Mouse (Mus musculus): ENCODE data around the gene Cfap161. TPM values are rescaled to one million over a fixed set of nuclear protein-coding genes. Genes with fewer than 3 reads are reported as not detected.

Gene Cfap161
- not detected for polyA plus RNA-seq (2017; shearing (Covaris generic))

DNA sequence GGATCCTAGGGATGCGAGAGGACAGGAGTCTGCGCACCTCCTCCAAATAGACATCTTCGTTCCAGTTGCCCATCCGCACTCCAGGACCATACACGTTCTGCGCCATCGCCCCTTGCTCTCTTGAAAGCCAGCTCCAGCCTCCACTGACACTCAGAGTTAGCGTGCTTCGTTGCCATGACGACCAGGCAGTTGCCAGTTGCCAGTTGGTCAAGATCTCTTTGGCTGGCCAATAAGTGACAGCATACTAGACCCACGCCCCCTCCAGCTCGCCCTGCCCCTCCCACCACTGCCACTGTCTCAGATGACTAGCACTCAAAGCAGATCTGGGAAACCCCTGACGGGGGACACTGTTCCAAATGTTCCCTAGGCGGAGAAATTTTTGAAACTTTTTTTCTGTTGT, at the start of gene Cfap161:
Gene Cfap161, minus strand, starts transcription at position 176 of the 400 bp plus-strand sequence.
- ATAC-seq = no peak

DNA sequence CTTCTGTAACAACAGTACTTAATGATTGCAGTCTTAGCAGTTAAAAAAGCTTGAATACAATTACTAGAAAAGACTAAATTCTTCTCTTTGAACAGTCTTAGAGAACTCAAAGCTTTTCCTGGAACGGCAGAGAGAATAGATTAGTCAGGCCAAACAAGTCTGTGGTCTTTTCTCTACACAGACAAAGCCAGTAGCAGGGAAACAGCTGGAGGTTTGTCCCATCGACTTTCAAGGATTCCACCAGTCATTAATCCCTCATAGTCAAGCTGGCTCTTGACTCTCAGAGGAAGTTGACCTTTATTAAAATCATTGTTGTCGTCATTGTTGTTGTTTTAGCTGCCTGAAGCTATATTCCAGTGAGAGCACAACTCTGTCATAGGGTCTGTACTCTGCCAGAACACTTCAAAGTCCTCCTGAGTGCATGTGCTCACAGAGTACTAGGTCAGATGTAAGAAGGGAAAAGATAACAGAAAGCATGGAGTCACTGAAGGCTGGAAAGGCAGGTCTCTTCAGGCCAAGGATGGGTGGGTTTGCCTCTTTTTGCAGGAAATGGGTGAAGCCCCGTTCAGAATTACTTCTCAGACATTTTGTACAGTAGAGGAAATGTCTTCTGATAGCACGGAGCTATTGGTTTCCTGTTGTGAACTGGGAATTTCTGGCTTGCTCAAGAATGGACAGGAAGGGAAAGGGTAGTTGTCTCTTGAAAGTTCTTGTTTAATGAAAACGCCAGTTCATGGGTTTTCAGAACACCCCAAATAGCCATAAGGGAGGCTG, 48.0 kb upstream of the Cfap161 start:
- ATAC-seq = no peak

DNA sequence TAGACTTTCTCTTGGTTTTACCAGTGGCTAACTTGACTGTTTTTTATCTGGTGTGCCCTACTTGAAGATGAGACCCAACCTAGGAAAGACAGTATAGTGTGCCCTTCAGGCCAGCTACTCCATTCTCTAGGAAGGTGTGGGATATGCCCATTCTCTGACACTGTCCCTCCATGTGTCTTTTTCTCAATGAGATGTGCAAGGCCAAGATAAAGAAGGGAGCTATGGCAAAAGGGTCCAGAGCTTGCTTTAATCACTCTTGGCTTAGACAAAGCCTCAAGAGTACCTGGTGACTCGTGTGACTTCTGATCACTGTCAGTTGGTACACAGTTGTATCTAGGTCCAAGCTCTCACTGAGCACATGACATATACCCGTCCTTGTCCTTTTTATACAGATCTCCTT, 45.4 kb upstream of the Cfap161 start:
- ATAC-seq = no peak

DNA sequence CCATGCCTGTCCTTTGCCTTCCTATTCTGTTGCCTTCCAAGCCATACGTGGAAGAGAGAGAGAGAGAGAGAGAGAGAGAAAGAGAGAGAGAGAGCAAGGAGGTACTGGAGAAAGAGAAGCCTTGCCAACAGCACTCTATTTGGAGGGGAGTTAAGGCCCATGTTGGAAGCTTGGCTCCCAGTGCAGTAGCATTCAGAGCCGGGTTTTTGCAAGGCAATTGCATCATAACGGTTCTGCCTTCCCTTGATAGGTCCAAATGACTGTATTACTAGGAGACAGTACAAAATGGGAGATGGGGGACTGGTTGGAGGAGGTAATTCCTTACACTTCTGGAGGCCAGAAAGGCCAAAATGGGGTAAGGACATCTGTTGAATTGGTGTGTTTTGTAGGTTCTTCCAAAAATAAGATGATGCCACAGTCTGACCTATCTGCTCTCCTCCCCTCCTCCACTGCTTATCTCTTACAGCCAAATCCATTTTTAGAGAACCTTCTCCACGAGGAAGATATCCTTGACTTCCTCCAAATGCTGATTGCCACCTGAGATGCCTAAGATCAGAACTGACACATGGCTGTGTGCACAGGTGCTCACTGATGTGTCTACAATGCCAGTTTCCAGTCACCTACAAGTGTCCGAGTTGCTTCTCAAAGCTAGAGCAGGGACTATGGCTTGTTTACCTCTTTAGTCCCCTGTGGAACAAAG, 44.0 kb upstream of the Cfap161 start:
- no peak for ATAC-seq

DNA sequence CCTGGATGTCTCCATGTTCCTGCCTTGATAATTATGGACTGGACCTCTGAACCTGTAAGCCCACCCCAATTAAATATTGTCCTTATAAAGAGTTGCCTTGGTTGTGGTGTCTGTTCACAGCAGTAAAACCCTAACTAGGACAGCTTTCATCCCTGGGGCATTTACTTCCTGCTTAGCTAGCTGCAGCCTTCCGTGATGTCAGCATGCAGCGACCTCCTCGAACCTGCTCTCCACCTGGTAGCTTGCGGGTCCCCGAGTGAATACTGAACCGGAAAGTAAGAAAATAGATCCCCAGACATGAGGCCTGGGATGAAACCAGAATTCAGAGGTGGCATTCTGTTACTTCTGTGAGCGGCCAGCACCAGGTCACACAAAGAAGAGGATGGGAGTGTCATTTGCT, 34.7 kb upstream of the Cfap161 start:
- ATAC-seq = no peak

DNA sequence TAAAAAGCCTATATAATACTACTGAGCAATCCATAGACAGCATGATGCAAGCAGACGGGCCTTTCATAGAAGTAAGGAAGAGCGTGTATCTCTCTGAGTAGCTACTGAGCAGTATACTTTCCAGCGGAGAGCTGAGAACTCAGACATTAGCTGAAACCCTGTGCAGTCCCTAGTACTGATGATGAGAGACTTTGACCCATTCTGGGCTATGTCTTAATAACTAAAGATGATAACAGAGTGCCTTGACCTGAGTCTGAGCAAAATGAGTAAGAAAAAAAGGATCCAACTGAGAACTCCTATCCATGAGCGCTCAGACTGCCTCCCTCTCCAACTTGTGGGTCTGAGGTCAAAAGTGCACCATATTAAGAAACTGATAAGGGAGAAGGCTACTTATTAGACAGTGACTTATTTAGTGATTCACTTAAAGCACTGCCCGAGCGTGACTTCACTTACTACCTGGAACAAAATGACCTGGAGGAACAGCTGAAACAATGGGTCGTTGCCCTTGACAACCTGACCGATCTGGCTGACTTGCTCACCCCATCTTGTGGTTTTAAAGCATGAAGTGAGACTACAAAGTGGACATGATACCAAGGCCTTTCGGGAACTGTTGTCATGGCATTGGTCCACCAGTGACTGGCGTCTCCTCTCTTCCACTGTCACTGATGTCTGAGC, 32.9 kb upstream of the Cfap161 start:
- ATAC-seq = no peak

DNA sequence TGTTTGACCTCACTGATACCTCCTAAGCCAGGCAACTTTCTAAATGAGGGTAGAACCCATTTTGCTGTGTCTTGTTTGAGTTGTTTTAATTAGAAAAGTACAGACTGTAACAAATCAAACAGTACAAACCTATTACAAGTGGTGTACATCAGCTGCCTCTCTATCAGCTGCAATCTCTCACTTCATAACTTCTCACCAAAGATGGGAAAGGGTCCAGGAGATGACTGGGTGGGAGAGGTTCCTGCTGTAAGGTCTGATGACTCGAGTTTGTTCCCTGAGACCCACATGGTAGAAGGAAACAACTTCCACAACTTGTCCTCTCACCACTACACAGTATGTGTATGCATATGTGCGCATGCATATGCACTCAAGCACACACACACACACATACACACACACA, 32.1 kb upstream of the Cfap161 start:
- ATAC-seq = no peak

DNA sequence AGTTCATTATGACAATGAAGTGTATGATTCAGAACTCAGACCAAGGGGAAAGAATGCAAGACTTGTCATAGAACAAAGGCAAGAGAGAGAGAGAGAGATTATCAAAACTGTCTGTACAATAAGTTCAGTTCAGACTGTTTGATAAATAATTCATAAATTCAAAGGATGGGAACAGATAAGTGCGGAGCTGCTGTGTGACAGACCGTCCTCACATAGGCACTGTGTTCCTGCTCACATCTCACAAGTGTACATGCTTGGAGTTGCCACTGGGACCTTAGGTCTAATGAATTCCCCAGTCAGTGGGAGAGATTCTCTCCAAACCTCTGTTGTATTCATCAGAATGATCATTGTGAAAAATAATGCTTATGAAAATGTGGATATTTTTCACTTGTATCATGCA, 27.3 kb upstream of the Cfap161 start:
- ATAC-seq = no peak

DNA sequence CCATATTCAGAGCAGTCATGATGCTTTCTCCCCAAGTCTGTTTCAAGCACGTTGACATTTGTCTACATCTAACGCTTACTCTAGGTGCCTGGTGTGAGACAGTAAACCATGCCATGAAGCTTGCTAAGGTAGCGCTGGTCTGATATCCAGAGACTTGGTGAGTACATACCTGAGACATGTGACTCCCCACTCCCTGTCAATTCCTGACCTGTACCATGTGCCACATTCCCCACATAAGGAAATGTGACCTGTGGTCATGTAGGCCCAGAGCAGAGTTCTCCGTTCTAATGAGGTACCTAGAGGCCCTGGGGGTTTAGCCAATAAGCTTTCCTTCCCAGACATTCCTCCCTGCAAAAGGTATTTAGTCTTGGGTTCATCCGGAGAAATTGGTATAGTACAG, 22.2 kb upstream of the Cfap161 start:
- no peak for ATAC-seq

DNA sequence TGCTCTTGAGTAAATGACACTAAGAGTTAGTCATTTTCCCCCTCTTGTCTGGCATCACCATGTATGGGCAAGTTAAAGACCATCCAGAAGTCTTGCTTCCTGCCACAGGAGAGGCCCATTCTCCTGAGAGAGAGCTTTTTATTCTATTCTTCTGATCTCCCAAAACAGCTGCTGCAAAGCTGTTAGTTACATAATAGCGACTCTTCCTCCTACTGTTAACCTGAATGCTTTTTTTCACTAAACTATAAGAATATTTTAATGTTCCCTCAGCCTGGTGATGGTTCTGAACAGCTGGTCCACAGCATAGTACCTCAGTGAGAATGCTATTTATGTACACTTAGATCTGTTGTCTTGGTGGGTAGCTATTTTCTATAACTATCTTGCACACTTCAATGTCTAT, 21.0 kb upstream of the Cfap161 start:
- no peak for ATAC-seq

DNA sequence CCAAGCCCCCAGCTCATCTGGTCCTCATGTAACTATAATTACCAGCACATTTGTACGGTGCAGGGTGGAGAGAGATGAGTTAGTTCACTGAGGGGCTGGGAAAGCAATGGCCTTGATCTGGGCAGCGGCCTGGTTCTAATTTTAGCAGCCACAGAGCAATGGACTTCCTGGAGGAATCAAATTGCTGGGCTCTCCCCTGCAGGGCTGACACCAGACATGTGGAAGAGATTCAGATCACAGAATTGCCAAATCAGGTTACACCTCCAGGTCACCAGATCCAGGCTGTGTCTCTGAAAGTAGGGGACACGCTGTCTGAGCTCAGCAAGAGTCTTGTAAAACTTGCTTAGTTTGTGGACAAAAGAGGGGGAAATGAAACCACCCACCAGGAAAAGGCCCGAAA, 19.3 kb upstream of the Cfap161 start:
- no peak for ATAC-seq

DNA sequence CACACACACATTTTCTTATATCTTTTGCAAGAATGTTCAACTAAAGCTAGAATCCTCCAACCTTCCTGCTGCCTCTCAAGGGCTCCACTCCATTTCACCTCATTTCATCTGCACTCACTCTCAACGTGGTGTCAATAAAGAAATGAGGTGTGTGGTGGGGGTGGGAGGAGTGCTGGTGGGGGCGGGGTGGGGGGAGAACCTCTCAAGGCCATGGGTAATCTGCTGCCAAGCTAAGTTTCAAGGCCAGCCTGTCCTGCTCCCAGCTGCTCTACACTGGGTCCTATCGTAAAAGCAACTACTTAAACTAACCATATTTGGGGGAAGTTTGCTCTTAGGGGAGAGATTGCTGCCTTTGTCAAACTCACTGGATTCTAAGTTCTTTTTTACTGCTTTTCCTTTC, 18.8 kb upstream of the Cfap161 start:
- no peak for ATAC-seq

DNA sequence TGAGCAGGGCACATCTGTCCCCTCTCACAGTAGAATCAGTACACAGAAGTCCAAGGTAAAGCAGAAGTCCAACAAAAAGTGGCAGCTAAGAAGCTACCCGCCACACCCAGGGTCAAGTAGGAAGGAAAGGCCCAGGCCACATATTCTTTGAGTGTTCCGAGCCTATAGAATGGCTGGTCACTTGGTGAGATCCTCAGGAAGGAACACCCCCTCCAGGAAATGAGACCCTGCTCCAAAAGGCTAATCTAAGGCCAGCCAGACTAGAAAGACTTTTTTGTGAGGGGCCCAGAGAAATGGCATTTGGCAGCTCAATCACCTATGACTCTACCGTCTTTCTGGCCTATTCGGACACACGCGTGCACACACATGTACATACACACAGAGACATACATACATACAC, 18.3 kb upstream of the Cfap161 start:
- ATAC-seq = no peak

DNA sequence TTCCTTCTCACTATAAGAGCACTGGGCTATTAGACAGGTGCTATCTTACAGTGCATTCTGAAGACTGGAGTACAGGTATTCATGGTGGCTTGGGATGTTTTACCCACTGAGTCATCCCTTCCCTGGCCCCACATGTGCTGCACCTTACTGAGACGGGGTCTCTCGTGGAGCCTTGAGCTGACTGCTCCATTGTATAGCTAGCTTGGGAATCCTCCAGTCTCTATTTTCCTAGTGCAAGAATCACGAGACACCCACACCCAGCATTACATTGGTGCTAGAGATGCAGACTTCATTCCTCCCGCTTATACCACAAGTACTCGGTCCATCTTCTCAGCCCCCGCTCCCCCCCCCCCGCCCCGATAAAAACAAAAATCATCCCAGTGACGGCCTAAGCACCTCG, 17.9 kb upstream of the Cfap161 start:
- ATAC-seq = no peak

DNA sequence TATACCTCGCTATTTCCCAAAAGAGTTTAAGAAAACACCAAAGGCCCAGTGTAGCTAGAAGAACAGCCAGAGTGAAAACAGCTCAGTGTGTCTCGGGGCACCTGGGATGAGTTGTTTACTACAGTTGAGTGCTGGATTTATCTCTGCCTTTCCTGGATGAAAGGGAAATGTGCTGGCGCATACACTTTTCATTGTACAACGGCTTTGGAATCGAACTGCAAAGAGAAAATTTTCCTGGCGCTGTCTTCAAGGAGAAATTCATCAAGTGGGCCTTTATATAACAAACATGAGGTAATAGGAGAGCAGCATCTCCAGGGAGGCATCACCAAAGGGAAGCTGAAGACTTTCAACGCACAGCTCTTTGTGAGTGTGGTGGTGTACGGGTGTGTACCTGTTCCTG, 17.2 kb upstream of the Cfap161 start:
- ATAC-seq = no peak

DNA sequence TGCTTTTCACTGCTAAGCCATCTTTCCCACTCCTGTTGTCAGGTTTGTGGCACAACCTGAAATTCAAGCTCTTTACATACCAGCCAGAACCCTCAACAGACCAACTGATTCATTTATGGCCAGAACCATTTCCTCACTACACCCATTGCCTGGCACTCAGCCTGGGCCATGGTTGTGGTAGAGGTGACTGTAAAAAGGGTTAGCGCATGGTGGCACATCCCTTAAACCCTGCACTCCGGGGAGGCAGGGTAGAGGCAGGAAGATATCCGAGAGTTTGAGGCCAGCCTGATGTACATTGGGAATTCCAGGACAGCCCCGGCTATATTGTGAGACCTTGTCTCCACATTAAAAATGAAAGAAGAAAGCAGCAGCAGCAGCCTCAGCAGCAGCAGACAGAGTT, 16.8 kb upstream of the Cfap161 start:
- no peak for ATAC-seq

DNA sequence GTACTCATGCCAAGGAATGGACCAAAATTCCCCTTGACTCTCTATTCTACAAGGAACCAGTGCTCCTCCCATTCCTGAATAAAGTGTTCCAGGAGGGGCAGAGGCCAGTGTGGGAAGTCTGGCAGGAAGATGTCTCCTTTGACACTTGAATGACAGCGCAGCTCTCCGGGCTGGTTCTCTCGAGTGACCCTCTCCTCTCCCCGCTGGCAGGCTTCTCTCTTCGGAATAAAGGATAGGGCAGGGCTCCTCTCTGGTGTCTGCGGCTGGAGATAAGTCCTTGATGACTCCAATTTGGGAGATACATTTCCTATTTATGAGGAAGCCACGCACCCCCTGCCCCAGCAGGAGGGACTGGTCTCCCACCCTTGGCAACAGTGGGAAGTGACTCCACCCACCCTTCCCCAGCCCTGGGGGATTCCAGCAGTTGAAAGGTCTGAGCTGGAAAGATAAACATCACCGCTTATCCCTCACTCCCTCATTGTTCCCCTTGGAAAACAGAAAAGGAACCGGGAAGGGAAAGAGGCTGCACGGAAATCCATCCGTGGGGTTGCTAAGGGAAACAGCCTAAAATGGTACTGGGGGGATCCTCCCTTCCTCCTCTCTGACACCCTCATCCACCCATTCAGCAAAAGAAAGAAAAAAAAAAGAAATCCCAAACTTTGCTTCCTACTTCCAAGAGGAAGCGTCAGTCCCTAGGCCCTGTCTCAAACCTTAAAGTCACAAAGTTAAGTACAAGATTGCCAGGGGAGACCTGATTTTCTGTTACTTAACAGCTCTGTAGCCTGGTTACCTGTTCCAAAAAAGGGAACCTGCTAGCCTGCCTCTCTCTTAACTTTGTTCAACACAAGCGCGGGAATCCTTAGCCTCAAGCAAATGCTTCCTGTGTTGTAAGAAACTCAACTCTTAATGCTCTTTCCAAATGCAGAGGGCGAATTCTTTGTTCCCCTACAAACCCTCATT, 15.7 kb upstream of the Cfap161 start:
- ATAC-seq = no peak

DNA sequence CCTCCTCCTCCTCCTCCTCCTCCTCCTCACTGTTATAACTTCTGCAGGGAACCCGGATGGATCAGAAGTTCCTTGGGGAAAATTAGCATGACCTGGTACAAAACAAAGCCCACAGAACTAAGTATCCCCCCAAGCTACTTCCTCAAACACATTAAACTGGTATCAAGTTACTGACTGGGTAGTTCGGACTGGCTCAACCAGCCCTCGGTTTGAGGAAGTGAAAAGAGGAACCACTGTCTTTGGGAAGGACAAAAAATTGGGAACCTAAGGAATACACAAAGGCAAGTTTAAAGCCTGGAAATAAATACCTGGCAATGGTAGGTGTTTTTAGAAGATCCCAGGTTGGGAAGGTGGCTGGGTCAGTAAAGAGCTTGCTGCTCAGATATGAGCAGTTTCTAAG, 15.0 kb upstream of the Cfap161 start:
- ATAC-seq = no peak

DNA sequence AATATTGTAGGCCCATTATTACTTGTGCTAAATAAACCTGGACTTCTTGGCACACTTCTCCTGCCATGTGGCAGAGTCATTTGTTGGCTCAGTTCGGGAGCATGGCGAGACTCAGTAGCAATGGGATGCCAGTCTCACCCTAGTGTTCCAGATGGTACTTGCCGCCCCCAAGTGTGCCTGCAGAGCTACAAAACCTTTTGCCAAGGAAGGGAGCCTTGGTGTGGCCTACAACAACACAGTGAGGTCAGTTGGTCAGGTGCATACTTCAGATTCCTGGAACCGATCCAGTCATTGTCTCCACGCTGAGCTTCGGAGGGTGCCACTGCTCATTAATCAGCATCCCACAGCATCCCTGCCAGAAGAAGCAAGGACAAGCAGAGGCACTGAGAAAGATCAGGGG, 14.4 kb upstream of the Cfap161 start:
- no peak for ATAC-seq

DNA sequence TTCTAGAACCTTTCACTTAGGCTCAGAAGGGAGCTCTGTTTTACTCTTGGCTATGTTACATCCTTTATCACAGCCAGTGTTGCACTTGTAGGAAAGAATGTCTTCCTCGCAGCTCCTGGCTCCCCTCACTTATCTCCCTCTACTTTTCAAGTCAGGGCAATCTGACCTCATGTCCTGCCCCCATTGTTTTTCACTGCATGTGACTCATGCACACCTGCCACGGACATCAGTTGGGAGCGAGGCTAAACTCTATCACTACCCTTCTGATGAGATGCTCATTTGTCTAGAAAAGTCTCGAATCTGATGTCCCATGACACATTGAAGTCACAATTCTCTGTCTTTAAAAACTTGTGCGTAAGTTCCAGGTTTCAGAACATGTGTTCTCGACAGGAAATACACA, 12.3 kb upstream of the Cfap161 start:
- no peak for ATAC-seq

DNA sequence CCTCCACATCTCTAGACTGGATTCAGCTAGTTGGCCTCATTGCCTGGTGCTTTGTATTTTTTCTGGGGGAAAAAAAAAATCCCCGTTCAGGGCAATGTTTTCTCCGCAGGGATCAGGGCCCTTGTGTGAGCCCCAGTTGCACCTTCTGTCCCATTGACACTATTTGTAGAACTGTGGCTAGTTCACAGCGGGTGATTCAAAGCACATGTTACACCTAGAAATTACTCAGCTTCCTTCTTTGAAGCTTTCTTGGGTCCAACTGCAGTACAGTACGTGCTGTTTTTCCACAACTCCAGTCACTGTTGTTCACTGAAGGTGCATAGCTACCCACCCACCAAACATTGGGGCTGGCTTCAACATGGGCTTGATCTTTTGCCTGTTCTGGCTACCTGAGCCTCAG, 9.1 kb upstream of the Cfap161 start:
- no peak for ATAC-seq

DNA sequence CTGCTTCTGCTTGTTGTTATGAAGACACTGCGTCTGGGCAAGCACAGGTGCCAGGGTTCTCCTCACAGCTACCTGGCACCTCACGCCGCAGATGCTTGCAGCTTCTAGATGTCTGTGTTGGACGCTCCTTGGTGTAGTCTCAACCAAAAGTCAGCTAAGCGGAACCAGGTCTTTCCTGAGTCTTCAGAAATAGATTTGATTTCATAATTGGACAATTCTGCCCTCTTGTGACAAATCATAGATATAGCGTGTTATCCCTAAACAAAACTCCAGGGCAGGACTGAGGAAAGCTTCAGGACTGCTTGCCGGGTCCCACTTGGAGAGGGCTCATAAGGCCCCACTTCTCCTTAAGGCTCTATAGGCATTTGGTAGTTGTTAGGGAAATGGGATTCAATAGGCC, 7.8 kb upstream of the Cfap161 start:
- no peak for ATAC-seq

DNA sequence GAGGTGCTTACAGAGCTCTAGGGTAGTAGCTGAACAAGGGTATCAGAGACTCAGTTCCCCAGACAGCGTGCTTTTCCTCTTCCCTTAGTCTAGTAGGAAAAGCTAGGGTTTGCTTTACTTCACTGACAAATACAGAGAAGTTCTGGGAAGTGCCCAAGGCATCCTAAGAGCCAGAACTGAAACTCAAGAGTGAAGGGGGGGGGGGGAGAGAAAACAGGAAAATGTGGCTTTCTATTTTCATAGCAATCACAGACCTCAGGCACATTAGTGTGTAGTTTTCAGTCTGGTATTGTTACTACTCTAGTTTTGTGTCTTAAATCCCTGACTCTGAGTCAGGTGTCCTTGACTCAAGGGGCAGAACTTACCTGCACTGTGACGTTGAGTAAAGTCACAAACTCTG, 7.3 kb upstream of the Cfap161 start:
- no peak for ATAC-seq

Data from inflammation-experienced regulatory T-cells, adult 6 months (primary cell).